Mouse (Mus musculus): Measurements from ENCODE around the gene Rprd2.
A peak's percentile ranks its signal among the peaks of the same experiment; 100 is the strongest.

Gene Rprd2

DNA sequence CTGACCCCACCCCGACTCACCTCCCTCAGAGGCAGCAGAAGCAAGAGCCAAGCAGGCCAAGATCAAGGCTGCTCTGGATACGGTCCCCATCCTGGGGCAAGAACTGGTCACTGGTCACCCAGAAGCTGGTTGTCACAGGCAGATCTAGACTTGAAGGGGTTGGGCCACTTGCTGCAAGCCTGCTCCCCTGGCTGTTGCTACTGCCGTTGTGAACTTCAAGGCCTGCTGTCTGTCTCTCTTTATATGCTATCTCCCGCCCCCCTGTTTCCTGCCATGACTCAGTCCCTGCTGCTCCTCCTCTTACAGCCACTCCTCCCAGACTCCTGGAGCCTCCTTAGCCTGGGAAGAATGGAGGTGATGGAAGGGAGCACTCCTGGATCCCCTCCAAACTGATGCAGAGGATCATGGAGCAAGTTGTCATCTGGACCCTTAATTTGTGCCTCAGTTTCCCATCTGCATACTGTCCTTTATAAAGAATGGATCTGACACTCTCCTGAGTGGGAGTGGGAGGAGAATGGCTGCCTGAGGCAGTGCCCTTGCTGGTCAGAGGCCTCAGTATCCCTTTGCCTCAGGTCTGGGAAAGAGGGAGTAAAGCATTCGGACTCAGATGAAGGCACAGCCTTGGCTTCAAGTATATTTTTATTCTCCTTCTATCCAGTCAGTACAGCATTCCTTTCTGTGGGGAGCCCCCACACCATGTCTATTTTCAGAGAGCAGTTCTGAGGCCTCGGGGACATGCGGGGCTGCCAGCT is 79.1 kb downstream of the Rprd2 start, which contains the start of gene Ecm1:
Gene Ecm1 (minus strand): TSS at position 217 of the 752 bp plus-strand sequence.
- DNase-seq (ENCODE audit: low read depth, low spot score) = peak; percentile 49

DNA sequence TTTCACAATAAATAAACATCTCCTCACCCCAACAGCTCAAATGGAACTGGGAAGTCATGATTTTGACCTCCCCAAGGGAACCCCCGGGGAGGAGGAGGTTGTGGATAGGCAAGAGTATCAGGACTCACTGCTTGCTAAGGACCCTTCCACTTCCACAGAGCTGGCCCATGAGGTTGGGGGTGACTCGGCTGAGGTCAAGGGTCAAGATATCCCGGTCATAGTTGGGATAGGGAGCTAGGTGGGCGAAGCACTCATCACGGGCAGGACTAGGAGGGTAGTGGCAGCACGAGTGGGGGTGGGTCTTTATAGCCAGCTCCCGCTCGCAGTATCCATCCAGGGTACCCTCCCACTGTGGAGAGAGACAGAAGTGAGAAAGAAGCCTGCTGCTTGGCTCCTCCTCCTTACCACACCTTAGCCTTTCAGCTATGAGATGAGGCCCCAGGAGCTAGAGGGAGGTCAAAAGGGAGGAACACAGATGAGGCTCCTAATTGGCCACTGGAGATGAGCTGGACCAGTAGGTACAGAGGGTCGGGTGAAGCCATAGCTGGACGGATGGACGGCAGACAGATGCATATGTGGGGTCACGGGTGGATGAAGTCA is 83.5 kb downstream of the Rprd2 start:
- peak; percentile 51 for DNase-seq (ENCODE audit: low read depth, low spot score)

DNA sequence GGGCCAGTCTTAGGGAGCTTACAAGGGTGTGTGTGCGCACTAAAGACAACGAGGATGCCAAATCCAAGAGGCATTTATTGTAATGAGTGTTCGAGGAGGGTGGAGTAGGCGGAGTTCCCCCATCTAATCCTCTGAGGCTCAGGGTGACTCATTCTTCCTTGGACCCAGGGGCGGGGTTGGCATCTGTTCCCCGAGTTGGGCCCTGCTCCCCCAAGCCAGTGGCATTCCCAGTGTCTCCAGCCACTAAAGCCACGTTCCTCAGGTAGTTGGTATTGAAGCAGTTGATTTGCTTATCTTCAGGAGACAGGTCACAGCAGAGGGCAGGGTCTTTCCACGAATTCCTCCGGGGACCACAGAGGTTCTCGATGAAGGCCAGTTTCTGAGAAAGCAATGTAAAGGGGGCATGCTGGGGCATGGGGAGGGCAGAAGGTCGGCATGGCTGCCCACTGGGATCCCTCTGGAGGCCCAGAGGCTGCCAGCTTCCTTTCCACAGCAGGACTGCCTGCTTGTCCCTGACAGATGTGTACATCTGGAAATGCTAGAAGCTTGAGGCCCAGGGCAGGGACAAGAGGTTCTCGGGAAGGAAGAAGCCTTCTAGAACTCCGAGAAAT is 84.5 kb downstream of the Rprd2 start:
- DNase-seq (ENCODE audit: low read depth, low spot score) = peak; percentile 16

DNA sequence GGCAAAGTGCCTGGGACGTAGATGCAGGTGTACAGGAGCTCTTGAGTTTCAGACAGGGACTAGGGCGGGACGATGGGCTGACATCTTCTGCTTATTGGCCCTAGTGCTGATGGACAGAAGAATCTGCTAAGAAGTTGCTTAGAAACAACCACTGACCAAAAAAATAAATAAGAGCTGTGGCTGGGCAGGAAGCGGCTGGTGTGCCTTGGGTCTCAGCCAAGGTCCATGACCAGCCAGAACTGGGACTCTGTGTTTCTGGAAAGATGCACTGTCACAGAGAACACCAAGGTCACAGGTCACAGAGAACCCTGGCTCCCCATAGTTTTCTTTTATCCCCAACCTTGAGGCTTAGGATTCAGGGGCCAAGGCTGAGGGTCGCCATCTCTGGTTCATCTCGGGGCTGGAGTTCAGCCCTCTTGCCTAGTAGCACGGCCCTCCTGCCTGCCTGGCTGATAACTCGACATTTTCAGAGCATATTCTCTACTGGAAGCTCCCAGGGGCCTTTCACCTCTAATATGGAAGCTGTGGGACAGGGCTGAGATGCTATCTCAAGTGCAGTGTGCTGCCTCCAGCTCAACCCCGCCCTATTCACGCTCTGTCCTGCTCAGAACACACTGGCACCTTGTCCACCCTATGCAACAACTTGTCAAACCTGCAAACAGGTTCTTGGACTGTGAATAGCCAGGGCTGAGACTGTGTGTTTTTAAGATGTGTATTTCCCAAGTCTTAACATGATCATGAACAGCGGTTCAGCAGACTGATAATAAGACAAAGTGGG is 85.7 kb downstream of the Rprd2 start:
- no peak for DNase-seq (ENCODE audit: low read depth, low spot score)

DNA sequence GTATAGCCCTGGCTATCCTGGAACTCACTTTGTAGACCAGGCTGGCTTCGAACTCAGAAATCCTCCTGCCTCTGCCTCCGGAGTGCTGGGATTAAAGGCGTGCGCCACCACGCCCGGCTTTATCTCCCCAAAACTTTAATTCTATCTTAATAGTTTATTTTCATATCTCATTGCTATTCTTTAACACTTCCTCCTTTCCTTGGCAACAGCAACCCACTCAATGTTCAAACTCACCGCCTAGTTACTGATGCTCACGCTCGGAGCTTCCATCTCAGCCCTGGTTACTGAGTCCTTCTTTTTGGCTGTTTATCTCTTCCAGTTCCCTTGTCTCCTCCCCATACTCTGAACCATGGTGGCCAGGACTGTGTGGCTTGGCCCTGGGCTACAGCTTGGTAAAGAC is 86.4 kb downstream of the Rprd2 start:
- no peak for DNase-seq (ENCODE audit: low read depth, low spot score)

DNA sequence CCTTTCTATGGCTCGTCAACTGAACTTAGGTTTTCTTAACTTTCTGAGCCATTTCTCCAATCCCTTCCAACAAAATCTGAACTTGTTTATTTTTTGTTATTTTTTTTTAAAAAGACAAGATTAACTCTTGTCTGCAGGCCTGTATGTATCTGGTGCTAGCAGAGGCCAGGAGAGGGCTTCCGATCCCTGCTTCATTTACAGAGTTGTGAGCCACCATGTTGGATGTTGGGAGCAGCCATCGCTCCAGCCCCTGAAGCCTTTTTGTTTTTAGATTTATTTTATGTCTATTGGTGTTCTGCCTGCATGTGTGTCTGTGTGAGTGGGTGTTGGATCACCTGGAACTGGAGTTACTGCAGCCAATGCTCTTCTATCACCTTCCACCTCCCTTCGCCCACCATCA is 86.9 kb downstream of the Rprd2 start:
- no peak for DNase-seq (ENCODE audit: low read depth, low spot score)

DNA sequence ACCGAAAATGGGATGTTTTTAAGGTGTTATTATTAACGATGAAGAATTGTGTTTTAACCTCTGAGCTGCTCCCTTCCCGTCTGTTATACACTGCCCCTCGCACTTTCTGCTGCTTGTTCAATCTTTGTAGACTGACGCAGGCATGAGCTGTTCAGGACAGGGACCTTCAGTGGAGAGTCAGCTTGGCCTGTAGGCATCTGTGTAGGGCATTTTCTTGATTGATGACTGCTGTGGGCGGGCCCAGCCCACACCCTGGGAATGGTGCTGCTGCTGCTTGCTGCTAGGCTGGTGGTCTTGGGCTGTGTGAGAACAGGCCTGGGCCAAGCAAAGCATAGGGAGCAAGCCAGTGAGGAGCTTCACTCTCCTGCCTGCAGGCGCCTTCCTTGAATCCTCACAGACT is 88.2 kb downstream of the Rprd2 start:
- DNase-seq (ENCODE audit: low read depth, low spot score) = peak; percentile 16

DNA sequence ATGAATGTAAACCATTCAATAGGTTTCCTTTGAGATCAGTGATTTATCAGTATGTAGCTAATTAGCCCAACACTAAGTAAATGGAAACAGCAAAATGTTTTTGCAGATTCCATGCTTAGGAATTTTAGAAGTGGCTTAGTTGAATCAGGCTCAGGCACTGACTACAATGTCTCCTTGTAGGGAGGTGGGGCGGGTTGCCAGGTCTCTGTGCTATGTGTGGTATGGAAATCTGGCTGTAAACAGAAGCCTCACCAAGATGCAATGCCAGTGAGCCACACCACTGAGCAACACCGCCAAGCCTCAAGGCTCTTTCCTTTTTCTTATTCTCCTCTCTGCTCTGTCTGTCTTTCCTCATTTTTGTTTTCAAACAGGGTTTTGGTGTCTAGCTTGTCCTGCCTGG is 89.8 kb downstream of the Rprd2 start:
- DNase-seq (ENCODE audit: low read depth, low spot score) = no peak

DNA sequence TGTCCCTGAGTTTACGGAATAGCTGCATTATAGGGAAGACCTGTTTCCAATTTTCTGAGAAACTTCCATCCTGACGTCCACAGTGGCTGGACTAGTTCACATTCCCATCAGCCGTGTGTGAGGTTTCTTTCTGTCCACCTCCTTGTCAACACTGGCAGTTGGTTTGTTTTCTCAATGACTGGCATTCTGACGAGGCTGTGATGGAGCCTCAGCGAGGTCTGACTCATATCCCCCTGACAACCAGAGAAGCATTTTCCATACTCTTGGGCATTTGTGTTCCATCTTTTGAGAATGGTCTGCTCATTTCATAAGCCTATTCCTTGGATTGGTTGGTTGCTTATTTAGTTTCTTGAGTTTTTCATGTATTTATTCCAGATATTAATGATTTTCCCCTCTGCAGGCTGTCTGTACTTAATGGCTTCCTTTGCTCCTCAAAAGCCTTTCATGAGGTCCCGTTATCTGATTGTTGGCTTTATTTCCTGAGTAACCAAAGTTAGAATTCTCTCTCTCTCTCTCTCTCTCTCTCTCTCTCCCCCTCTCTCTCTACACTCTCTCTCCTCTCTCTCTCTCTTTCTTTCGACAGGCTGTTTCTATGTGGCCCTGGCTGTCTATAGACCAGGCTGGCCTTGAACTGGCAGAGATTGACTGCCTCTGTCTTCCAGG is 91.8 kb downstream of the Rprd2 start:
- no peak for DNase-seq (ENCODE audit: low read depth, low spot score)

DNA sequence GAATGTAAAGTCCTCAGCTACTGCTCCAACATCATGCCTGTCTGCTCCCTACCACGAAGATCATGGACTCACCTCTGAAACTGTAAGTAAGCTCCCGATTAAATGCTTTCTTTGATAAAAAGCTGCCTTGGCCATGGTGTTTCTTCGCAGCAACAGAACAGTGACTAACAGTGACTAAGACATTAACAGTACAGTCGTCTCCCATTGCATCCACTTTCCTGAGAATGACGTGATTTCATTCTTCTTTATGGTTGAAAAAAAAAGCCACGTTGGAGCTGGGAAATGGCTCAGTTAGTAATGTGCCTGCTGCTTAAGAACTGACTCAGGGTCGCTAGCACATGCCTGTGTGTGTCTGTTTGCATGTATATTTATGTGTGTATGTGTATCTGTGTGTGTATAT is 92.8 kb downstream of the Rprd2 start:
- no peak for DNase-seq (ENCODE audit: low read depth, low spot score)

DNA sequence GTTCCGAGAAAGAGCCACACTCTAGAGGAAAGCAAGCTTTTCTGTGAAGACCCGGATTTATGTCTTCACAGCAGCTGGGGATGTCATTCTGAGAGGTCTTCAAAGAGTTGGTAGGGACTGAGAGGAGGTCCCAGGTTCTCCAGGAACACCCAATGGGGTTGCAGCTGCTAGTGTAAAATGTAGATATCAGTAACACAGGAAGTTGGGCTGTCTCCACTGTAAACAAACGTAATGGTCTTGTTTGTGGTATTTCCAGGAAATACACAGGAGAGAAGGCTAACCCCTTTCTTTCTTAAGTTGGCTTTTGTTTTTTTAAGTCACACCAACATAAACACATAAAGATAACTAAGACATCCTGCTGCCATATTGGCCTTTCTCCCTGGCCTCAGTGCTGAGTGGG is 96.3 kb downstream of the Rprd2 start:
- DNase-seq (ENCODE audit: low read depth, low spot score) = no peak

DNA sequence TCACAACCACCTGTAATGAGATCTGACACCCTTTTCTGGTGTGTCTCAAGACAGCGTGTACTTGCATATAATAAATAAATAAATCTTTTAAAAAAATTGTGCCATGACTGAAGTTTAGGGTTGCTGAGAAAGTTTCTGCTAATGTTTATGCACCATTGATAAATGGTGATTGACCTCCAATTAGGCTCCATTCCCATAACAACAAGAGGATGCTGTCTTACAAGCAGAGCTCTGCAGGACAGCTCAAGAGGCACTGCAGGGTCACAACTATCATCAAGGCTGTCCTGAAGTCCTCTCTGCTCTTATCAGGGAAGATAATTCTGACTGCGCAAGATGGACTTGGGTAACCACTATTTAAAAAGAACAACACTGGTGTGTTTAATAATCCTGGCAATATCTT is 100.5 kb downstream of the Rprd2 start:
- DNase-seq (ENCODE audit: low read depth, low spot score) = no peak

DNA sequence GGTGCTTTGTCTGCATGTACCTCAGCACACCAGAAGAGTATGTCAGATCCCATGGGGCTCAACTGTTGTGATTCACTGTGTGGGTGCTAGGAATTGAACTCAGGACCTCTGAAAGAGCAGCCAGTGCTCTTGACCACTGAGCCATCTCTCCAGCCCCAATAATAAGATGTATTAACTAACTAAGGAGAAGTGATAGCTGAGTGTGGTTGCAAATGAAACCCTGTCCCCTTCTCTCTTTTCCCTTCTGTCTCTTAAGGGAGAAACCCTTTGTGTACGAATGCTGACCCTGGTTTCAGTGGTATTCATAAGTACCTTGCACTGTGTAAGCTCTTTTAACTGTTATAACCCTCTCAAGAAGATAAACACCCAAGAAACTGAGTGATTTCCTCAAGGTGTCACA is 102.6 kb downstream of the Rprd2 start:
- DNase-seq (ENCODE audit: low read depth, low spot score) = no peak
